Mouse (Mus musculus) CH12.LX (cell line): ENCODE results near the gene Gdf7.

Experiments used
- CHD1 ChIP-seq: IDR thresholded peaks from 2 replicates; pipeline ENCODE4 v1.6.1; 2012; ENCODE audit warnings: low read depth, low read length, improper control_type of control experiment, inconsistent platforms
- CHD2 ChIP-seq: IDR thresholded peaks from 2 replicates; pipeline ENCODE4 v1.6.1; 2011; ENCODE audit warnings: low read length, improper control_type of control experiment
- CTCF ChIP-seq, 2 experiments: IDR thresholded peaks in 1 of 2; conservative IDR thresholded peaks in 1 of 2; 2 replicates each; pipeline ENCODE4 v1.5.1; 2011 to 2012; ENCODE audit warnings: low read depth in 2 of 2, low read length in 2 of 2, improper control_type of control experiment in 1 of 2, inconsistent platforms in 1 of 2, mild to moderate bottlenecking in 1 of 2, moderate library complexity in 1 of 2
- E2F4 ChIP-seq: IDR thresholded peaks from 2 replicates; pipeline ENCODE4 v1.6.1; 2011; ENCODE audit warnings: low read depth, low read length, improper control_type of control experiment; ENCODE audit not compliant: insufficient replicate concordance
- EP300 ChIP-seq: IDR thresholded peaks from 2 replicates; pipeline ENCODE4 v1.6.1; 2011; ENCODE audit warnings: low read length, improper control_type of control experiment
- GABPA ChIP-seq: IDR thresholded peaks from 2 replicates; pipeline ENCODE4 v1.6.1; 2012; ENCODE audit warnings: low read depth, low read length, improper control_type of control experiment, inconsistent platforms; ENCODE audit not compliant: insufficient replicate concordance
- JUN ChIP-seq: IDR thresholded peaks from 2 replicates; pipeline ENCODE4 v1.6.1; 2011; ENCODE audit warnings: low read depth, mild to moderate bottlenecking, low read length, improper control_type of control experiment, moderate library complexity; ENCODE audit not compliant: insufficient read depth
- KAT2A ChIP-seq: IDR thresholded peaks from 2 replicates; pipeline ENCODE4 v1.6.1; 2012; ENCODE audit warnings: low read length, improper control_type of control experiment, inconsistent platforms; ENCODE audit not compliant: insufficient replicate concordance
- MAFK ChIP-seq: IDR thresholded peaks from 2 replicates; pipeline ENCODE4 v1.6.1; 2011; ENCODE audit warnings: low read length, improper control_type of control experiment; ENCODE audit not compliant: insufficient replicate concordance
- PAX5 ChIP-seq: IDR thresholded peaks from 2 replicates; pipeline ENCODE4 v1.6.1; 2012; ENCODE audit warnings: low read length, inconsistent platforms, mixed read lengths
- POLR2A ChIP-seq: IDR thresholded peaks from 2 replicates; pipeline ENCODE4 v1.6.1; 2011; ENCODE audit warnings: low read depth, mild to moderate bottlenecking, improper control_type of control experiment, low read length
- POLR2AphosphoS2 ChIP-seq: IDR thresholded peaks from 2 replicates; pipeline ENCODE4 v1.6.1; 2011; ENCODE audit warnings: low read depth, low read length, improper control_type of control experiment
- TBP ChIP-seq: conservative IDR thresholded peaks from 2 replicates; pipeline ENCODE4 v1.6.1; 2011; ENCODE audit warnings: low read depth, low read length, improper control_type of control experiment
- USF1 ChIP-seq: IDR thresholded peaks from 2 replicates; pipeline ENCODE4 v1.6.1; 2014; ENCODE audit warnings: low read depth, mild to moderate bottlenecking, inconsistent platforms, low read length, improper control_type of control experiment

DNA sequence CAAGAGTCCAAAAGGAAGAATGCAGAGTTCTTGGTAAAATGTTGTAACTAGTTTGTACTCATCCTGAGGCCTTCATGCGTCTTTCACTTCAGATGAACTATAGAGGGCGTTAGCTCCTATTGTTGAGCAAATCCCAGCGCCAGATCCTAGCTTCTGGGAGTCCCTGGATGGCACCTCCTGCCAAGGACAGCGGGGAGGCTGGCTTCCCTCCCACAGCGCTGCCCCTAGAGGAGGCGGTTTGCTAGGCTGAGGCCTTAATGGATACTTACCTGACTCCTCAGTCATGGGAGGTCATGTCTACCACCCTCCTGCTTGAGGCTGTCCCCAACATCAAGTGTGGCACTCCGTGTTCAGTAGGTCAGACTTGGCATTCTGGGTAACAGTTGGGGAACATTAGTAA, 27.5 kb upstream of the Gdf7 start:
- TF ChIP-seq JUN (no peak), E2F4 (no peak), MAFK (no peak), TBP (no peak), EP300 (no peak), POLR2A (no peak), CHD1 (no peak), CHD2 (no peak), USF1 (no peak), PAX5 (no peak), KAT2A (no peak), POLR2AphosphoS2 (no peak), GABPA (no peak), CTCF (conservative IDR thresholded peaks at IDR 0.05 in 1 of 2, IDR thresholded peaks at IDR 0.05 in 1 of 2; ENCODE audit: low read depth in 2 of 2, low read length in 2 of 2) (0 out of 4 replicates have a peak, but pooled peaks of 1 of the 2 experiments have one; percentile 13)
